Mouse (Mus musculus) CD4-positive, CD25-positive, alpha-beta regulatory T cell (primary cell): ENCODE measurements around the gene Smr3a. TPM values are rescaled to one million over a fixed set of nuclear protein-coding genes. Genes with fewer than 3 reads are reported as not detected.

Experiments used
- polyA plus RNA-seq: library from polyadenylated mRNA; unstranded; fragments of 100-300 nt; shearing (Covaris generic); gene quantifications from one replicate; pipeline ENCODE4 v1.2.1, GENCODE M21; 2017

Gene Smr3a
- 65.6 TPM for polyA plus RNA-seq

GRCm38 (mm10) chr5:88002249-88002648 is at the start of gene Smr3a:
Gene Smr3a, plus strand, starts transcription at chr5:88002549.

DNA sequence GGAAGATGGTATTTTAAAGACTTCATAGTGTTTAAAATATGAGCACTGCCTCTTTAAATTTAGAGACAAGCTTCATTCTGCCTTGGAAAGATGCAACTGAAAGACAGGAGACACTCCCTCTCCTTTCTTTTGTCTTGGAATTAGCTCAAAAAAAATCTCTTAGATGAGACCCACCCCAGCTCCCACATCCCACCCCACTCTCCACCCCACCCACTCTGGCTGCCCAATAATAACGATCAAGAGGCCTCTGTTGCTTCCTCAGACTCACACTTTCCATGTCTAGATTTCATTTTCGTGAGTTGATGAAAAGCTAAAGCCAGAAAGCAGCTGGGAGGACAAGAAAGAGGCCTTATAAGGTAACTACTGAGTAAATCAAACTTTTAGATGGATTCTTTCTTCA is 33.1 kb upstream of the Smr3a start, which contains the start of the genes 2310003L06Rik and Gm28434:
TSS of gene 2310003L06Rik (plus strand) at position 259 of the 400 bp plus-strand sequence.
TSS of gene Gm28434 (plus strand) at position 317 of the 400 bp plus-strand sequence.

GRCm38 (mm10) chr5:87979139-87979538 is 23.2 kb upstream of the Smr3a start, which contains the start of gene Cabs1:
Gene Cabs1, plus strand, starts transcription at chr5:87979439.

Other genes with a start within 250 kb of the Smr3a start
- gene Csn1s2a, start 228.0 kb upstream of the Smr3a start, polyA plus RNA-seq: not detected
- 0.08 TPM for gene Csn1s2b, start 194.5 kb upstream of the Smr3a start, polyA plus RNA-seq
- gene Prr27, start 176.9 kb upstream of the Smr3a start, polyA plus RNA-seq: not detected
- gene Odam, start 117.5 kb upstream of the Smr3a start, polyA plus RNA-seq: not detected
- not detected for gene Csn3, start 77.0 kb upstream of the Smr3a start, polyA plus RNA-seq
- 0.13 TPM for gene 2310003L06Rik, start 33.1 kb upstream of the Smr3a start, polyA plus RNA-seq
- gene Gm28434, start 33.0 kb upstream of the Smr3a start, polyA plus RNA-seq: not detected
- not detected for gene Cabs1, start 23.1 kb upstream of the Smr3a start, polyA plus RNA-seq
- not detected for gene Smr2, start 84.0 kb downstream of the Smr3a start, polyA plus RNA-seq
- not detected for gene Gm11116, start 109.0 kb downstream of the Smr3a start, polyA plus RNA-seq
- gene Gm11115, start 151.6 kb downstream of the Smr3a start, polyA plus RNA-seq: not detected